Mouse (Mus musculus): ENCODE data around the gene Eif4a2.

The Eif4a2 gene

GRCm38 (mm10) chr16:23102340-23103037 lies 4.8 kb upstream of the Eif4a2 start:
- in situ Hi-C loops (cut with MboI; ENCODE audit: low pct_unique_long_range_greater_than_20kb in 1 of 2, low sequenced_read_pairs in 2 of 2, unreplicated experiment in 1 of 2) = loop anchor here (25.0 kb wide), 3 partner anchors 690 to 1935 kb away; no protein-coding TSS in a partner anchor

GRCm38 (mm10) chr16:23103038-23103745 lies 4.1 kb upstream of the Eif4a2 start:
- in situ Hi-C loops (cut with MboI; ENCODE audit: low pct_unique_long_range_greater_than_20kb in 1 of 2, low sequenced_read_pairs in 2 of 2, unreplicated experiment in 1 of 2) = loop anchor here (25.0 kb wide), 3 partner anchors 691 to 1934 kb away; no protein-coding TSS in a partner anchor

- in situ Hi-C loops (cut with MboI; ENCODE audit: low pct_unique_long_range_greater_than_20kb in 1 of 2, low sequenced_read_pairs in 2 of 2, unreplicated experiment in 1 of 2) = loop anchor here (25.0 kb wide), 3 partner anchors 692 to 1933 kb away; no protein-coding TSS in a partner anchor
Observed at GRCm38 (mm10) chr16:23103841-23104240, 3.4 kb upstream of the Eif4a2 start.

- in situ Hi-C loops (cut with MboI; ENCODE audit: low pct_unique_long_range_greater_than_20kb in 1 of 2, low sequenced_read_pairs in 2 of 2, unreplicated experiment in 1 of 2) = loop anchor here (25.0 kb wide), 3 partner anchors 694 to 1931 kb away; no protein-coding TSS in a partner anchor
Observed at GRCm38 (mm10) chr16:23106121-23106520, 1.1 kb upstream of the Eif4a2 start.

- in situ Hi-C loops (cut with MboI; ENCODE audit: low pct_unique_long_range_greater_than_20kb in 1 of 2, low sequenced_read_pairs in 2 of 2, unreplicated experiment in 1 of 2) = loop anchor here (25.0 kb wide), 3 partner anchors 696 to 1929 kb away; no protein-coding TSS in a partner anchor
Observed at GRCm38 (mm10) chr16:23107946-23108759, 909 bp downstream of the Eif4a2 start.

GRCm38 (mm10) chr16:23108943-23109342 lies 1.7 kb downstream of the Eif4a2 start:
- in situ Hi-C loops (cut with MboI; ENCODE audit: low pct_unique_long_range_greater_than_20kb in 1 of 2, low sequenced_read_pairs in 2 of 2, unreplicated experiment in 1 of 2) = loop anchor here (25.0 kb wide), 3 partner anchors 697 to 1928 kb away; no protein-coding TSS in a partner anchor

- in situ Hi-C loops (cut with MboI; ENCODE audit: low pct_unique_long_range_greater_than_20kb in 1 of 2, low sequenced_read_pairs in 2 of 2, unreplicated experiment in 1 of 2) = loop anchor here (25.0 kb wide), 3 partner anchors 697 to 1928 kb away; no protein-coding TSS in a partner anchor
Observed at GRCm38 (mm10) chr16:23109350-23110280, 2.4 kb downstream of the Eif4a2 start.

GRCm38 (mm10) chr16:23112348-23112747 lies 5.1 kb downstream of the Eif4a2 start:
- in situ Hi-C loops (cut with MboI; ENCODE audit: low pct_unique_long_range_greater_than_20kb in 1 of 2, low sequenced_read_pairs in 2 of 2, unreplicated experiment in 1 of 2) = loop anchor here (25.0 kb wide), 3 partner anchors 700 to 1925 kb away; no protein-coding TSS in a partner anchor

- in situ Hi-C loops (cut with MboI; ENCODE audit: low pct_unique_long_range_greater_than_20kb in 1 of 2, low sequenced_read_pairs in 2 of 2, unreplicated experiment in 1 of 2) = loop anchor here (25.0 kb wide), 3 partner anchors 701 to 1924 kb away; no protein-coding TSS in a partner anchor
Observed at GRCm38 (mm10) chr16:23112861-23113435, 5.7 kb downstream of the Eif4a2 start.

GRCm38 (mm10) chr16:23113903-23114302 lies 6.7 kb downstream of the Eif4a2 start:
- in situ Hi-C loops (cut with MboI; ENCODE audit: low pct_unique_long_range_greater_than_20kb in 1 of 2, low sequenced_read_pairs in 2 of 2, unreplicated experiment in 1 of 2) = loop anchor here (25.0 kb wide), 3 partner anchors 702 to 1923 kb away; no protein-coding TSS in a partner anchor

GRCm38 (mm10) chr16:23114339-23115171 lies 7.3 kb downstream of the Eif4a2 start:
- in situ Hi-C loops (cut with MboI; ENCODE audit: low pct_unique_long_range_greater_than_20kb in 1 of 2, low sequenced_read_pairs in 2 of 2, unreplicated experiment in 1 of 2) = loop anchor here (25.0 kb wide), 3 partner anchors 702 to 1923 kb away; no protein-coding TSS in a partner anchor

- in situ Hi-C loops (cut with MboI; ENCODE audit: low pct_unique_long_range_greater_than_20kb in 1 of 2, low sequenced_read_pairs in 2 of 2, unreplicated experiment in 1 of 2) = loop anchor here (25.0 kb wide), 3 partner anchors 703 to 1922 kb away; no protein-coding TSS in a partner anchor
Observed at GRCm38 (mm10) chr16:23115486-23115885, 8.2 kb downstream of the Eif4a2 start.

GRCm38 (mm10) chr16:23117173-23117572 lies 9.9 kb downstream of the Eif4a2 start:
- in situ Hi-C loops (cut with MboI; ENCODE audit: low pct_unique_long_range_greater_than_20kb in 1 of 2, low sequenced_read_pairs in 2 of 2, unreplicated experiment in 1 of 2) = loop anchor here (25.0 kb wide), 3 partner anchors 705 to 1920 kb away; no protein-coding TSS in a partner anchor

- in situ Hi-C loops (cut with MboI; ENCODE audit: low pct_unique_long_range_greater_than_20kb in 1 of 2, low sequenced_read_pairs in 2 of 2, unreplicated experiment in 1 of 2) = loop anchor here (25.0 kb wide), 3 partner anchors 710 to 1915 kb away; no protein-coding TSS in a partner anchor
Observed at GRCm38 (mm10) chr16:23122446-23122845, 15.2 kb downstream of the Eif4a2 start.

- in situ Hi-C loops (cut with MboI; ENCODE audit: low pct_unique_long_range_greater_than_20kb in 1 of 2, low sequenced_read_pairs in 2 of 2, unreplicated experiment in 1 of 2) = loop anchor here (25.0 kb wide), 3 partner anchors 711 to 1914 kb away; no protein-coding TSS in a partner anchor
Observed at GRCm38 (mm10) chr16:23123104-23123503, 15.9 kb downstream of the Eif4a2 start.

GRCm38 (mm10) chr16:23124398-23124797 lies 17.2 kb downstream of the Eif4a2 start:
- in situ Hi-C loops (cut with MboI; ENCODE audit: low pct_unique_long_range_greater_than_20kb in 1 of 2, low sequenced_read_pairs in 2 of 2, unreplicated experiment in 1 of 2) = loop anchor here (25.0 kb wide), 3 partner anchors 712 to 1913 kb away; no protein-coding TSS in a partner anchor
